Mouse (Mus musculus) liver, adult 2 months (tissue): ENCODE results near the gene Mosmo. TPM values are rescaled to one million over a fixed set of nuclear protein-coding genes. Genes with fewer than 3 reads are reported as not detected.

ENCODE experiments used
- DNase-seq: peaks from one replicate; pipeline ENCODE4 v3.0.0-alpha.2; 2011; ENCODE audit warnings: low read depth, low spot score; ENCODE audit errors: extremely low read depth
- H3K27ac ChIP-seq: fragments of 200-500 bp; replicated peaks from 2 replicates; pipeline ENCODE4 v1.5.1; 2012; ENCODE audit warnings: low read depth, mild to moderate bottlenecking, control low read depth, inconsistent platforms, low read length; ENCODE audit not compliant: insufficient read depth
- H3K27me3 ChIP-seq: fragments of 200-500 bp; 2 replicates; pipeline ENCODE4 v1.6.1; 2012; ENCODE audit warnings: mild to moderate bottlenecking, moderate library complexity, low read length, inconsistent platforms; ENCODE audit not compliant: control insufficient read depth, insufficient read depth
- H3K36me3 ChIP-seq: fragments of 200-500 bp; 2 replicates; pipeline ENCODE4 v1.6.1; 2012; ENCODE audit warnings: low read length, inconsistent platforms; ENCODE audit not compliant: control insufficient read depth, insufficient read depth
- H3K4me1 ChIP-seq: fragments of 200-500 bp; 2 replicates; pipeline ENCODE4 v1.6.1; 2011; ENCODE audit warnings: low read length; ENCODE audit not compliant: control insufficient read depth, insufficient read depth
- H3K4me3 ChIP-seq: fragments of 200-500 bp; 2 replicates; pipeline ENCODE4 v1.5.1; 2011; ENCODE audit warnings: low read depth, mild to moderate bottlenecking, control low read depth, low read length, moderate library complexity; ENCODE audit not compliant: insufficient read depth
- H3K79me2 ChIP-seq: fragments of 200-500 bp; 2 replicates; pipeline ENCODE4 v1.6.1; 2012; ENCODE audit warnings: inconsistent platforms, mild to moderate bottlenecking, low read length, moderate library complexity; ENCODE audit not compliant: control insufficient read depth, insufficient read depth
- H3K9ac ChIP-seq: fragments of 200-500 bp; 2 replicates; pipeline ENCODE4 v1.6.1; 2012; ENCODE audit warnings: low read depth, mild to moderate bottlenecking, control low read depth, inconsistent platforms, low read length
- CTCF ChIP-seq: fragments of 200-500 bp; IDR thresholded peaks from 2 replicates; pipeline ENCODE4 v1.5.1; 2011; ENCODE audit warnings: low read depth, low read length, control low read depth
- POLR2A ChIP-seq: fragments of 200-500 bp; IDR thresholded peaks from 2 replicates; pipeline ENCODE4 v1.6.1; 2011; ENCODE audit warnings: low read length, control low read depth; ENCODE audit not compliant: insufficient read depth; ENCODE audit errors: extremely low read depth
- WGBS: fragments of 180-500 bp; shearing (Covaris S2); methylation state at CpG from one replicate; pipeline ENCODE4 v1.1.7; 2018; 5-methylcytosine and 5-hydroxymethylcytosine counted together
- polyA plus RNA-seq: library from polyadenylated mRNA; depleted of rRNA; stranded (reverse); fragments of >200 nt; gene quantifications from 2 replicates; pipeline ENCODE4 v1.2.3, GENCODE M21; 2012; rRNA removed
- total RNA-seq: library from RNA; depleted of rRNA; stranded (reverse); fragments of >200 nt; gene quantifications from 2 replicates; pipeline ENCODE4 v1.2.3, GENCODE M21; 2014; rRNA removed

The Mosmo gene
- total and polyA plus RNA-seq, 2 experiments: 9.7 to 16.2 TPM

GRCm38 (mm10) chr7:120778012-120778411 lies 100.6 kb downstream of the Mosmo start:
- H3K36me3 ChIP-seq: no peaks in the 10 kb centered on the region
- TF ChIP-seq POLR2A: no peak
- no peak for TF ChIP-seq CTCF
- H3K9ac ChIP-seq: no peak overlapping the region
- DNase-seq: no peak
- no peak overlapping the region for H3K27ac ChIP-seq
- H3K4me1 ChIP-seq: no peaks in the 10 kb centered on the region
- no peaks in the 10 kb centered on the region for H3K79me2 ChIP-seq
- WGBS: 59% methylated on average over 2 of the region's 2 CpGs
- H3K27me3 ChIP-seq: 0 out of 2 replicates have a peak, but pooled peaks cover 3% of the 10 kb centered on the region
- no peak overlapping the region for H3K4me3 ChIP-seq

Other genes starting within 250 kb of the Mosmo start
- gene Uqcrc2, start 42.4 kb upstream of the Mosmo start, total RNA-seq: 275 and 293 TPM in 2 replicates
- gene Uqcrc2, start 42.4 kb upstream of the Mosmo start, polyA plus RNA-seq: 89.6 and 90.8 TPM in 2 replicates
- gene Pdzd9, start 7.3 kb upstream of the Mosmo start, total RNA-seq: not detected in 2 replicates
- not detected in 2 replicates for gene Pdzd9, start 7.3 kb upstream of the Mosmo start, polyA plus RNA-seq
- under 0.01 TPM in 1 of 2 replicates, not detected in the other for gene Vwa3a, start 61.7 kb downstream of the Mosmo start, total RNA-seq
- gene Vwa3a, start 61.7 kb downstream of the Mosmo start, polyA plus RNA-seq: not detected in 2 replicates
- not detected in 2 replicates for gene Gm5737, start 134.7 kb downstream of the Mosmo start, total RNA-seq
- not detected in 2 replicates for gene Gm5737, start 134.7 kb downstream of the Mosmo start, polyA plus RNA-seq
- 6.5 and 8.3 TPM in 2 replicates for gene Eef2k, start 165.2 kb downstream of the Mosmo start, total RNA-seq
- gene Eef2k, start 165.2 kb downstream of the Mosmo start, polyA plus RNA-seq: 6.4 and 7.4 TPM in 2 replicates
- 4.7 and 6.7 TPM in 2 replicates for gene Polr3e, start 240.1 kb downstream of the Mosmo start, total RNA-seq
- 6.6 and 8.7 TPM in 2 replicates for gene Polr3e, start 240.1 kb downstream of the Mosmo start, polyA plus RNA-seq